Mouse (Mus musculus) ovary, postnatal 14 days (tissue): ENCODE measurements around the gene Jag1.

Source experiments
- DNase-seq: peaks from one replicate; pipeline ENCODE4 v3.0.0; 2022; ENCODE audit warnings: low spot score

The Jag1 gene

GRCm38 (mm10) chr2:137049906-137050305, 66.5 kb downstream of the Jag1 start:
- DNase-seq = no peak

- DNase-seq = no peak
Observed at GRCm38 (mm10) chr2:137049367-137049766, 67.1 kb downstream of the Jag1 start.

- no peak for DNase-seq
Observed at GRCm38 (mm10) chr2:137044122-137044521, 72.3 kb downstream of the Jag1 start.
